Mouse (Mus musculus): ENCODE data around the gene Slit1.

DNA sequence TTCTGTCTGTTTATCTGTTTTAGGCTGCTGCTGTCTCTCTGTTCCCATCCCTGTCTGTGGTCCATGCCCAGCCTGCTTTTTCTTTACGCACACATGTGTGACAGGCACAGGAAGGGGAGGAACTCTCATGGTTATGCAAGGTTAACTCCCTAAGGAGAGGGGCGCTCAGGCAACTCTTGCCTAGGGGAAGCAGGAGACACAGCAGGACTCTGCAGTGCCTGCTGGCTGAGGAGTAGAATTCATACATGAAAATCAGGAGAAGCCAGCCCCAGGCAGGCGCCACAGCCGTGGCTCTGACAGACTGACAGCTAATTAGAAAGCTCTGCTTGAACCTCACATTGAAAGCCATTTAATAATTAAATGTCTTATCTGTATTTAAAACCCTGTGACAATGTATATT, 70.6 kb downstream of the Slit1 start:
- no peak for TF ChIP-seq CTCF (IDR thresholded peaks at IDR 0.05; ENCODE audit: insufficient read depth, low read depth, low read length)
- no peak for TF ChIP-seq POLR2A (IDR thresholded peaks at IDR 0.05; ENCODE audit: insufficient read depth, low read depth, low read length)
